Mouse (Mus musculus): Measurements from ENCODE around the gene Sppl2b. TPM values are rescaled to one million over a fixed set of nuclear protein-coding genes. Genes with fewer than 3 reads are reported as not detected.
"Not testable (repeated sequence)": the region's sequence is repeated elsewhere in the genome, so short reads cannot be mapped to it uniquely, and the experiment has no call there.

Sppl2b gene
- polyA plus RNA-seq, 1 experiment, result 110 TPM

- TF ChIP-seq POLR2A (IDR thresholded peaks at IDR 0.05; ENCODE audit: borderline replicate concordance, extremely low read depth, insufficient read depth, insufficient read length, poor library complexity, severe bottlenecking), result no peak
- no peak for TF ChIP-seq CTCF (IDR thresholded peaks at IDR 0.05; ENCODE audit: borderline replicate concordance, extremely low read depth, insufficient read depth, insufficient read length)
- DNase-seq (ENCODE audit: low read depth), result no peak
These were observed 40.3 kb upstream of the Sppl2b start for GRCm38 (mm10) chr10:80814800-80815199.

- DNase-seq (ENCODE audit: low read depth), result not testable (repeated sequence)
These were observed 38.8 kb upstream of the Sppl2b start for GRCm38 (mm10) chr10:80816303-80816702.

- DNase-seq (ENCODE audit: low read depth), result no peak
- TF ChIP-seq CTCF (IDR thresholded peaks at IDR 0.05; ENCODE audit: borderline replicate concordance, extremely low read depth, insufficient read depth, insufficient read length) (no peak), POLR2A (IDR thresholded peaks at IDR 0.05; ENCODE audit: borderline replicate concordance, extremely low read depth, insufficient read depth, insufficient read length, poor library complexity, severe bottlenecking) (no peak)
These were observed 37.9 kb upstream of the Sppl2b start for GRCm38 (mm10) chr10:80817164-80817563.

GRCm38 (mm10) chr10:80817955-80818354 lies 37.1 kb upstream of the Sppl2b start:
- not testable (repeated sequence) for DNase-seq (ENCODE audit: low read depth)

GRCm38 (mm10) chr10:80818599-80819281 lies 36.3 kb upstream of the Sppl2b start:
- TF ChIP-seq POLR2A (IDR thresholded peaks at IDR 0.05; ENCODE audit: borderline replicate concordance, extremely low read depth, insufficient read depth, insufficient read length, poor library complexity, severe bottlenecking) (no peak), CTCF (IDR thresholded peaks at IDR 0.05; ENCODE audit: borderline replicate concordance, extremely low read depth, insufficient read depth, insufficient read length) (no peak)
- no peak for DNase-seq (ENCODE audit: low read depth)

- DNase-seq (ENCODE audit: low read depth), result no peak
- TF ChIP-seq CTCF (IDR thresholded peaks at IDR 0.05; ENCODE audit: borderline replicate concordance, extremely low read depth, insufficient read depth, insufficient read length), result no peak
- TF ChIP-seq POLR2A (IDR thresholded peaks at IDR 0.05; ENCODE audit: borderline replicate concordance, extremely low read depth, insufficient read depth, insufficient read length, poor library complexity, severe bottlenecking), result no peak
These were observed 35.7 kb upstream of the Sppl2b start for GRCm38 (mm10) chr10:80819406-80819805.

GRCm38 (mm10) chr10:80821991-80822390 lies 33.1 kb upstream of the Sppl2b start:
- TF ChIP-seq CTCF (IDR thresholded peaks at IDR 0.05; ENCODE audit: borderline replicate concordance, extremely low read depth, insufficient read depth, insufficient read length) (peak; percentile 54; the same call in 1 of the 2 replicates), POLR2A (IDR thresholded peaks at IDR 0.05; ENCODE audit: borderline replicate concordance, extremely low read depth, insufficient read depth, insufficient read length, poor library complexity, severe bottlenecking) (no peak)
- peak; percentile 31 for DNase-seq (ENCODE audit: low read depth)

- no peak for DNase-seq (ENCODE audit: low read depth)
- TF ChIP-seq POLR2A (IDR thresholded peaks at IDR 0.05; ENCODE audit: borderline replicate concordance, extremely low read depth, insufficient read depth, insufficient read length, poor library complexity, severe bottlenecking), result no peak
- TF ChIP-seq CTCF (IDR thresholded peaks at IDR 0.05; ENCODE audit: borderline replicate concordance, extremely low read depth, insufficient read depth, insufficient read length), result no peak
These were observed 32.5 kb upstream of the Sppl2b start for GRCm38 (mm10) chr10:80822528-80822927.

GRCm38 (mm10) chr10:80823316-80823715 lies 31.8 kb upstream of the Sppl2b start:
- TF ChIP-seq POLR2A (IDR thresholded peaks at IDR 0.05; ENCODE audit: borderline replicate concordance, extremely low read depth, insufficient read depth, insufficient read length, poor library complexity, severe bottlenecking) (no peak), CTCF (IDR thresholded peaks at IDR 0.05; ENCODE audit: borderline replicate concordance, extremely low read depth, insufficient read depth, insufficient read length) (no peak)
- DNase-seq (ENCODE audit: low read depth), result no peak

GRCm38 (mm10) chr10:80823847-80824643 lies 31.0 kb upstream of the Sppl2b start:
- TF ChIP-seq POLR2A (IDR thresholded peaks at IDR 0.05; ENCODE audit: borderline replicate concordance, extremely low read depth, insufficient read depth, insufficient read length, poor library complexity, severe bottlenecking) (no peak), CTCF (IDR thresholded peaks at IDR 0.05; ENCODE audit: borderline replicate concordance, extremely low read depth, insufficient read depth, insufficient read length) (no peak)
- no peak for DNase-seq (ENCODE audit: low read depth)

- TF ChIP-seq CTCF (IDR thresholded peaks at IDR 0.05; ENCODE audit: borderline replicate concordance, extremely low read depth, insufficient read depth, insufficient read length) (no peak), POLR2A (IDR thresholded peaks at IDR 0.05; ENCODE audit: borderline replicate concordance, extremely low read depth, insufficient read depth, insufficient read length, poor library complexity, severe bottlenecking) (no peak)
- DNase-seq (ENCODE audit: low read depth), result no peak
These were observed 30.2 kb upstream of the Sppl2b start for GRCm38 (mm10) chr10:80824827-80825226.
